In the genomic region with DNA sequence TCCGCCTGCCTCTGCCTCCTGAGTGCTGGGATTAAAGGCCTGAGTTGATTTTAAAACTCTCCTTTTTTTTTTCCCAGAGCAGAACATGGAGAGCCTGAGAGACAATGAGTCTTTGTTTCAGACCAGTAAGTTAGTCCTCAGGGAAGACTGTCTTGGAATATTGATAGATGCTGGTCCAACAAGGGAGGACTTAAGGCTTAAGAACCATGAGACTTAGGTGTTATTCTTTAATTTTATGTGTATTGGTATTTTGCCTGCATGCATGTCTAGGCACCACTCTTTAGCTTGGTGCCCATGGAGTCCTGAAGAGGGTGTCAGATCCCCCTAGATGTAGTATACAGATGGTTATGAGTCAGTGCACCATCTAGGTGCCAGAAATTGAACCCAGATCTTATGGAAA, we compare ENCODE assay signal across 22 mouse cellular contexts.
"Had no signal": no experiment of that assay in that cellular context is flagged by ENCODE, and none has a peak within 500 bp of the region (broad histone marks: within the 10 kb centered on the region; RNA-seq: fewer than 3 reads in every experiment).

No protein-coding gene starts in this region.

- DNase-seq: heart, postnatal 10 days; heart, postnatal 14 days; heart, postnatal 36 days; heart, postnatal 4 days; kidney, adult 11 months; kidney, adult 18-20 months; kidney, adult 2 months; kidney, adult 8-10 months; kidney, adult 9 months; kidney, postnatal 10 days; kidney, postnatal 14 days; kidney, postnatal 25 days; kidney, postnatal 36 days; kidney, postnatal 4 days; layer of hippocampus, adult 9-11 months; layer of hippocampus, postnatal 36 days had no signal

- ATAC-seq: hindbrain, embryonic 16.5 days; hindbrain, postnatal 0 days; inflammation-experienced regulatory T-cells, adult 6 months; intestine, embryonic 15.5 days; intestine, embryonic 16.5 days; intestine, postnatal 0 days had no signal
